Mouse (Mus musculus) ES-E14 (cell line): ENCODE results near the gene Tmem186. TPM values are rescaled to one million over a fixed set of nuclear protein-coding genes. Genes with fewer than 3 reads are reported as not detected.

Experiments
- DNase-seq: peaks from one replicate; pipeline ENCODE4 v3.0.0-alpha.2; 2013; ENCODE audit warnings: low read depth, low spot score
- H3K27ac ChIP-seq: 2 replicates; pipeline ENCODE4 v1.5.1; 2012; ENCODE audit warnings: low read depth, mild to moderate bottlenecking, low read length, moderate library complexity, mixed read lengths; ENCODE audit not compliant: poor library complexity, insufficient read depth, severe bottlenecking
- H3K36me3 ChIP-seq: 2 replicates; pipeline ENCODE4 v1.6.1; 2012; ENCODE audit warnings: mild to moderate bottlenecking, low read length, moderate library complexity, mixed read lengths; ENCODE audit not compliant: control insufficient read depth, poor library complexity, insufficient read depth, severe bottlenecking
- H3K4me1 ChIP-seq, 2 experiments: fragments of 150-350 bp in 1 of 2; sonication (generic) in 1 of 2; 2 replicates each; pipeline ENCODE4 v1.6.1; 2012; ENCODE audit warnings: low read length in 2 of 2, mild to moderate bottlenecking in 1 of 2, mixed read lengths in 1 of 2; ENCODE audit not compliant: control insufficient read depth in 2 of 2, insufficient read depth in 2 of 2, poor library complexity in 1 of 2
- H3K4me3 ChIP-seq, 2 experiments: fragments of 150-350 bp in 1 of 2; sonication (generic) in 1 of 2; 2 replicates each; pipeline ENCODE4 v1.5.1; 2012; ENCODE audit warnings: low read length in 2 of 2, low read depth in 1 of 2, mild to moderate bottlenecking in 1 of 2, mixed read lengths in 1 of 2; ENCODE audit not compliant: insufficient read depth in 1 of 2, poor library complexity in 1 of 2, severe bottlenecking in 1 of 2
- H3K9ac ChIP-seq: 2 replicates; pipeline ENCODE4 v1.6.1; 2012; ENCODE audit warnings: low read depth, mild to moderate bottlenecking, low read length, mixed read lengths; ENCODE audit not compliant: poor library complexity, insufficient read depth, severe bottlenecking
- H3K9me3 ChIP-seq: fragments of 150-350 bp; sonication (generic); 2 replicates; pipeline ENCODE4 v1.6.1; 2012; ENCODE audit warnings: low read depth, mild to moderate bottlenecking, low read length; ENCODE audit not compliant: control insufficient read depth, insufficient read depth
- CHD2 ChIP-seq: IDR thresholded peaks from 2 replicates; pipeline ENCODE4 v1.6.1; 2014; ENCODE audit warnings: mild to moderate bottlenecking, low read depth, low read length, inconsistent platforms
- HCFC1 ChIP-seq: IDR thresholded peaks from 2 replicates; pipeline ENCODE4 v1.6.1; 2012; ENCODE audit warnings: low read length, inconsistent platforms, borderline replicate concordance; ENCODE audit not compliant: insufficient read depth
- MAFK ChIP-seq: IDR thresholded peaks from 2 replicates; pipeline ENCODE4 v1.6.1; 2014; ENCODE audit warnings: mild to moderate bottlenecking, low read depth, low read length, inconsistent platforms; ENCODE audit not compliant: insufficient read depth
- ZC3H11A ChIP-seq: IDR thresholded peaks from 2 replicates; pipeline ENCODE4 v1.6.1; 2012; ENCODE audit warnings: low read depth, mild to moderate bottlenecking, inconsistent platforms, low read length, borderline replicate concordance
- ZNF384 ChIP-seq: IDR thresholded peaks from 2 replicates; pipeline ENCODE4 v1.6.1; 2012; ENCODE audit warnings: low read depth, low read length, inconsistent platforms
- in situ Hi-C, 2 experiments: fragments of 600-800 bp; cut with MboI; formaldehyde crosslinking; loops; one replicate each; pipeline ENCODE4 v1.15.1; 2025; ENCODE audit warnings: low sequenced_read_pairs in 2 of 2, inconsistent platforms in 1 of 2; ENCODE audit not compliant: unreplicated experiment in 2 of 2
- total RNA-seq: library from RNA; depleted of rRNA; stranded (reverse); fragments of 300-350 nt; gene quantifications from 2 replicates; pipeline ENCODE4 v1.2.3, GENCODE M21; 2012

Tmem186 gene
- total RNA-seq, 1 experiment = 20.7 TPM

DNA sequence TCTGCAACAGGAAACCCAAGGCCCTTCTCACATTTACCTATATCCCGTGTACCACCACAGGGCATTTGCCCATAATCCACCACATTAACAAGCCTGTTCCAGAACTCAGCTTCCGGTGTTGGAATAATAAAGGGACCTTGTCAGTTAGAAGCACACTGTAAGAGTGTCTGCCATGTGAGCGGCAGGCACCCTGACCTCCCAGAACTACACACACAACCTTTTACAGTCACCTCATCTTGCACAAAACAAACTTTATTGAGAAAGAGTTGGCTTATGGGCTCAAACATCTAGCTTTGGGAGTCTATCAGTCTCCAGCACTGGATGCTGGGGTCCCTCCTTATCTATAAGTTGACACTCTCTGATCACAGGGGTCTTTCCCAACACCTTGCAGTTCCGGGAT lies 20.8 kb upstream of the Tmem186 start:
- no peak overlapping the region for H3K9ac ChIP-seq
- TF ChIP-seq MAFK (no peak), ZNF384 (no peak), ZC3H11A (no peak), CHD2 (no peak), HCFC1 (no peak)
- DNase-seq = no peak
- peaks cover 5 to 40% of the 10 kb centered on the region in 2 experiments; a peak in 3 of 4 replicates for H3K4me1 ChIP-seq
- peaks cover 35% of the 10 kb centered on the region; the same call in 1 of the 2 replicates for H3K36me3 ChIP-seq
- in situ Hi-C loops = no loop called here
- no peak overlapping the region for H3K27ac ChIP-seq
- H3K4me3 ChIP-seq = no peak overlapping the region
- H3K9me3 ChIP-seq = no peaks in the 10 kb centered on the region

DNA sequence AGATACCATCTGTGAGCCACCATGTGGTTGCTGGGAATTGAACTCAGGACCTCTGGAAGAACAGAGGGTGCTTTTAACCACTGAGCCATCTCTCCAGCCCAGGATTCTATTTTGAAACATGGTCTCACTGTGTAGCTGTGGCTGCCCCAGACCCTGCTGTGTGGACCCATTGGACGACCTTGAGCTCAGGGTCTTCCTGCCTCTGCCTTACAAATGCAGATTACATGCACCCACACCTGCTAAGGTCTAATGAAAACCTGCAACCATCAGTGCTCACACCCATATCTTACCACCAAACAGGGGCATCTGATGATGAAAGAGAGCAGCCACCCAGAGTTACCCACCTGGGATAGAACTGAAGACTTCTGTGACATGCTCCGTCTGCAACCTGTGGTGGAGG lies 18.7 kb upstream of the Tmem186 start:
- in situ Hi-C loops = no loop called here
- H3K9me3 ChIP-seq = no peaks in the 10 kb centered on the region
- DNase-seq = no peak
- peak overlapping the region; percentile 29; the same call in 1 of the 2 replicates for H3K27ac ChIP-seq
- H3K4me1 ChIP-seq = peaks cover 5 to 31% of the 10 kb centered on the region in 2 experiments; a peak in 3 of 4 replicates
- TF ChIP-seq CHD2 (no peak), ZC3H11A (no peak), HCFC1 (no peak), MAFK (no peak), ZNF384 (no peak)
- peaks cover 31% of the 10 kb centered on the region for H3K36me3 ChIP-seq
- no peak overlapping the region for H3K9ac ChIP-seq
- no peak overlapping the region for H3K4me3 ChIP-seq

DNA sequence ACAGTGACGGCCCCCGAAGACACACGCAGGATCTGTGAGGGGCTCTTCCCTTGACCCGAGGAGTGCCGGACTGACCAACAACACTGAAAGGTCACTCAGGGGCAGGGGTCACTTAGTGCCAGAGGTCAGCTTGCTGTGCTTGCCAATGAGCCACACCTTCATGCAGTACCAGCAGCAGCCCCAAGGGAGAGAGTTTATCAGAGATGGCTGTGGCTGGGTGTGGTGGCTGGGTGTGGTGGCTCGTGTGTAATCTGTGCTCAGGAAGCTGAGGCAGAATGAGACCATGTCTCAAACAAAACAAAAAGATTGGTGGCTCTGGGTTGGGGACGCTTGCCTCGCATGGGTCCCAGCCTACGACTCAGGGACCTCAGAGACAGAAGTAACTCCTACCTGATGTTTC lies 18.1 kb upstream of the Tmem186 start:
- TF ChIP-seq ZC3H11A (no peak), ZNF384 (no peak), MAFK (no peak), HCFC1 (no peak), CHD2 (no peak)

DNA sequence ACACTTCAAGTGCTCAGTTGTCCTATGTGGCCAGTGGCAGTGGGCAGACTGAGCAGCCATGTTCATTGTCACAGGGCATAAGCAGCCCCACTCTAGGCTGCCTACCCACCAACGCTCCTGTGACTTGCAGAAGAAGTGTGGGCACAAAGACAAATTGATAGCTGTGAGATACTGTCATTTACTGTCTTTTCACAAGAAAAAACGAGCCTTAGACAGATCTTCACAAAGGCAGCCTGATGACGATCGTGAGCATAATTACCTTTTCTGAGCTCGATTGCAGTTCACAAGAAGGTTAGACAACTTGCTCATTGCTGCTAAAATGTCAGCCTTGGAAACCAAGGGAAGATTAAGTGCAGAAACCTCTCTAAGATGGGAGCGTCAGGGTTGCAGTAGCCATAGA lies 17.6 kb upstream of the Tmem186 start:
- H3K36me3 ChIP-seq = peaks cover 28% of the 10 kb centered on the region
- H3K4me3 ChIP-seq = no peak overlapping the region
- TF ChIP-seq ZNF384 = no peak
- TF ChIP-seq CHD2 = no peak
- no peak for TF ChIP-seq ZC3H11A
- TF ChIP-seq HCFC1 = no peak
- TF ChIP-seq MAFK = no peak
- H3K9me3 ChIP-seq = no peaks in the 10 kb centered on the region
- H3K4me1 ChIP-seq = peaks cover 5 to 24% of the 10 kb centered on the region in 2 experiments; a peak in 3 of 4 replicates
- DNase-seq = no peak
- H3K9ac ChIP-seq = no peak overlapping the region
- in situ Hi-C loops = no loop called here
- H3K27ac ChIP-seq = no peak overlapping the region

More for the DNA sequence above, 18.1 kb upstream of the Tmem186 start:
- no peak for DNase-seq
- H3K4me3 ChIP-seq = no peak overlapping the region
- peaks cover 5 to 27% of the 10 kb centered on the region in 2 experiments; a peak in 3 of 4 replicates for H3K4me1 ChIP-seq
- no peak overlapping the region for H3K9ac ChIP-seq
- H3K9me3 ChIP-seq = no peaks in the 10 kb centered on the region
- peaks cover 31% of the 10 kb centered on the region for H3K36me3 ChIP-seq
- in situ Hi-C loops = no loop called here
- H3K27ac ChIP-seq = no peak overlapping the region
